Mouse (Mus musculus) CH12.LX (cell line): ENCODE results near the gene Ovol3. TPM values are rescaled to one million over a fixed set of nuclear protein-coding genes. Genes with fewer than 3 reads are reported as not detected.
"Not testable (repeated sequence)": the region's sequence is repeated elsewhere in the genome, so short reads cannot be mapped to it uniquely, and the experiment has no call there.

Experiments used
- DNase-seq: peaks from one replicate; pipeline ENCODE4 v3.0.0-alpha.2; 2013; ENCODE audit errors: extremely low read depth
- H3K27ac ChIP-seq: 2 replicates; pipeline ENCODE4 v1.5.1; 2012; ENCODE audit warnings: low read depth, mild to moderate bottlenecking, control low read depth, moderate library complexity; ENCODE audit not compliant: insufficient read depth
- H3K27me3 ChIP-seq: replicated peaks from 2 replicates; pipeline ENCODE3; 2012; ENCODE audit warnings: inconsistent platforms
- H3K36me3 ChIP-seq, 2 experiments: replicated peaks in 1 of 2; 2 replicates each; pipeline versions ENCODE3 to v1.6.1; 2012; ENCODE audit warnings: inconsistent platforms in 1 of 2, low read length in 1 of 2, mild to moderate bottlenecking in 1 of 2, mixed read lengths in 1 of 2, moderate library complexity in 1 of 2; ENCODE audit not compliant: control insufficient read depth in 1 of 2, insufficient read depth in 1 of 2
- H3K4me1 ChIP-seq, 2 experiments: 2 replicates each; pipeline ENCODE4 v1.6.1; 2012; ENCODE audit warnings: inconsistent platforms in 1 of 2, moderate library complexity in 1 of 2; ENCODE audit not compliant: insufficient read depth in 2 of 2, control insufficient read depth in 1 of 2
- H3K4me2 ChIP-seq: 2 replicates; pipeline ENCODE4 v1.6.1; 2012; ENCODE audit warnings: low read depth, mild to moderate bottlenecking, control low read depth; ENCODE audit not compliant: poor library complexity, insufficient read depth, severe bottlenecking
- H3K4me3 ChIP-seq, 3 experiments: fragments of 150-350 bp in 1 of 3; sonication (generic) in 1 of 3; replicated peaks in 1 of 3; 2 replicates each; pipeline versions ENCODE3 to v1.5.1; 2011 to 2012; ENCODE audit warnings: low read depth in 2 of 3, low read length in 2 of 3, mild to moderate bottlenecking in 2 of 3, moderate library complexity in 2 of 3, control low read depth in 1 of 3, improper control_type of control experiment in 1 of 3, inconsistent platforms in 1 of 3, mixed read lengths in 1 of 3; ENCODE audit not compliant: poor library complexity in 1 of 3
- H3K79me2 ChIP-seq: replicated peaks from 2 replicates; pipeline ENCODE4 v1.6.1; 2012; ENCODE audit warnings: mild to moderate bottlenecking, moderate library complexity; ENCODE audit not compliant: control insufficient read depth, poor library complexity, insufficient read depth, severe bottlenecking; ENCODE audit errors: extremely low read depth
- H3K9ac ChIP-seq: 2 replicates; pipeline ENCODE4 v1.6.1; 2012; ENCODE audit warnings: low read depth, mild to moderate bottlenecking, control low read depth, moderate library complexity; ENCODE audit not compliant: insufficient read depth
- H3K9me3 ChIP-seq: replicated peaks from 2 replicates; pipeline ENCODE3; 2012; ENCODE audit warnings: low read length, inconsistent platforms, mixed read lengths
- BHLHE40 ChIP-seq: IDR thresholded peaks from 2 replicates; pipeline ENCODE4 v1.6.1; 2011; ENCODE audit warnings: mild to moderate bottlenecking, low read depth, low read length, improper control_type of control experiment
- CHD2 ChIP-seq: IDR thresholded peaks from 2 replicates; pipeline ENCODE4 v1.6.1; 2011; ENCODE audit warnings: low read length, improper control_type of control experiment
- CTCF ChIP-seq, 2 experiments: IDR thresholded peaks in 1 of 2; conservative IDR thresholded peaks in 1 of 2; 2 replicates each; pipeline ENCODE4 v1.5.1; 2011 to 2012; ENCODE audit warnings: low read depth in 2 of 2, low read length in 2 of 2, improper control_type of control experiment in 1 of 2, inconsistent platforms in 1 of 2, mild to moderate bottlenecking in 1 of 2, moderate library complexity in 1 of 2
- E2F4 ChIP-seq: IDR thresholded peaks from 2 replicates; pipeline ENCODE4 v1.6.1; 2011; ENCODE audit warnings: low read depth, low read length, improper control_type of control experiment; ENCODE audit not compliant: insufficient replicate concordance
- ELF1 ChIP-seq: IDR thresholded peaks from 2 replicates; pipeline ENCODE4 v1.6.1; 2014; ENCODE audit warnings: low read depth, mild to moderate bottlenecking, inconsistent platforms, low read length, improper control_type of control experiment
- EP300 ChIP-seq: IDR thresholded peaks from 2 replicates; pipeline ENCODE4 v1.6.1; 2011; ENCODE audit warnings: low read length, improper control_type of control experiment
- ETS1 ChIP-seq: conservative IDR thresholded peaks from 2 replicates; pipeline ENCODE4 v1.6.1; 2012; ENCODE audit warnings: low read depth, mild to moderate bottlenecking, inconsistent platforms, low read length, improper control_type of control experiment, moderate library complexity
- GABPA ChIP-seq: IDR thresholded peaks from 2 replicates; pipeline ENCODE4 v1.6.1; 2012; ENCODE audit warnings: low read depth, low read length, improper control_type of control experiment, inconsistent platforms; ENCODE audit not compliant: insufficient replicate concordance
- HCFC1 ChIP-seq: IDR thresholded peaks from 2 replicates; pipeline ENCODE4 v1.6.1; 2012; ENCODE audit warnings: low read depth, mild to moderate bottlenecking, inconsistent platforms, low read length, improper control_type of control experiment
- IRF4 ChIP-seq: IDR thresholded peaks from 2 replicates; pipeline ENCODE4 v1.6.1; 2014; ENCODE audit warnings: low read depth, mild to moderate bottlenecking, inconsistent platforms, low read length, improper control_type of control experiment
- KAT2A ChIP-seq: IDR thresholded peaks from 2 replicates; pipeline ENCODE4 v1.6.1; 2012; ENCODE audit warnings: low read length, improper control_type of control experiment, inconsistent platforms; ENCODE audit not compliant: insufficient replicate concordance
- MAFK ChIP-seq: IDR thresholded peaks from 2 replicates; pipeline ENCODE4 v1.6.1; 2011; ENCODE audit warnings: low read length, improper control_type of control experiment; ENCODE audit not compliant: insufficient replicate concordance
- MAX ChIP-seq: IDR thresholded peaks from 2 replicates; pipeline ENCODE4 v1.6.1; 2011; ENCODE audit warnings: low read length, improper control_type of control experiment
- MAZ ChIP-seq: IDR thresholded peaks from 2 replicates; pipeline ENCODE4 v1.6.1; 2012; ENCODE audit warnings: low read depth, mild to moderate bottlenecking, inconsistent platforms, low read length, improper control_type of control experiment, moderate library complexity
- MEF2A ChIP-seq: IDR thresholded peaks from 2 replicates; pipeline ENCODE4 v1.6.1; 2014; ENCODE audit warnings: low read depth, mild to moderate bottlenecking, inconsistent platforms, low read length, improper control_type of control experiment, borderline replicate concordance
- MXI1 ChIP-seq: IDR thresholded peaks from 2 replicates; pipeline ENCODE4 v1.6.1; 2011; ENCODE audit warnings: mild to moderate bottlenecking, low read depth, low read length, improper control_type of control experiment
- MYC ChIP-seq: IDR thresholded peaks from 2 replicates; pipeline ENCODE4 v1.6.1; 2011; ENCODE audit warnings: low read depth, mild to moderate bottlenecking, improper control_type of control experiment, low read length
- NELFE ChIP-seq: IDR thresholded peaks from 2 replicates; pipeline ENCODE4 v1.6.1; 2011; ENCODE audit warnings: low read depth, low read length, improper control_type of control experiment
- PAX5 ChIP-seq: IDR thresholded peaks from 2 replicates; pipeline ENCODE4 v1.6.1; 2012; ENCODE audit warnings: low read length, inconsistent platforms, mixed read lengths
- POLR2A ChIP-seq: IDR thresholded peaks from 2 replicates; pipeline ENCODE4 v1.6.1; 2011; ENCODE audit warnings: low read depth, mild to moderate bottlenecking, improper control_type of control experiment, low read length
- POLR2AphosphoS2 ChIP-seq: IDR thresholded peaks from 2 replicates; pipeline ENCODE4 v1.6.1; 2011; ENCODE audit warnings: low read depth, low read length, improper control_type of control experiment
- RAD21 ChIP-seq: IDR thresholded peaks from 2 replicates; pipeline ENCODE4 v1.6.1; 2011; ENCODE audit warnings: low read depth, mild to moderate bottlenecking, low read length, improper control_type of control experiment, moderate library complexity
- RCOR1 ChIP-seq: conservative IDR thresholded peaks from 2 replicates; pipeline ENCODE4 v1.6.1; 2012; ENCODE audit warnings: low read depth, mild to moderate bottlenecking, inconsistent platforms, low read length, improper control_type of control experiment
- SIN3A ChIP-seq: IDR thresholded peaks from 2 replicates; pipeline ENCODE4 v1.6.1; 2012; ENCODE audit warnings: low read length, improper control_type of control experiment, inconsistent platforms
- SMC3 ChIP-seq: IDR thresholded peaks from 2 replicates; pipeline ENCODE4 v1.6.1; 2011; ENCODE audit warnings: low read depth, low read length, improper control_type of control experiment
- TBP ChIP-seq: conservative IDR thresholded peaks from 2 replicates; pipeline ENCODE4 v1.6.1; 2011; ENCODE audit warnings: low read depth, low read length, improper control_type of control experiment
- TCF12 ChIP-seq: IDR thresholded peaks from 2 replicates; pipeline ENCODE4 v1.6.1; 2014; ENCODE audit warnings: low read depth, mild to moderate bottlenecking, inconsistent platforms, low read length, improper control_type of control experiment
- UBTF ChIP-seq: IDR thresholded peaks from 2 replicates; pipeline ENCODE4 v1.6.1; 2012; ENCODE audit warnings: low read depth, mild to moderate bottlenecking, inconsistent platforms, low read length, improper control_type of control experiment, moderate library complexity
- USF1 ChIP-seq: IDR thresholded peaks from 2 replicates; pipeline ENCODE4 v1.6.1; 2014; ENCODE audit warnings: low read depth, mild to moderate bottlenecking, inconsistent platforms, low read length, improper control_type of control experiment
- USF2 ChIP-seq: conservative IDR thresholded peaks from 2 replicates; pipeline ENCODE4 v1.6.1; 2011; ENCODE audit warnings: low read depth, low read length, improper control_type of control experiment
- ZC3H11A ChIP-seq: IDR thresholded peaks from 2 replicates; pipeline ENCODE4 v1.6.1; 2012; ENCODE audit warnings: low read depth, mild to moderate bottlenecking, inconsistent platforms, low read length, improper control_type of control experiment
- ZKSCAN1 ChIP-seq: IDR thresholded peaks from 2 replicates; pipeline ENCODE4 v1.6.1; 2012; ENCODE audit warnings: low read depth, inconsistent platforms, low read length, improper control_type of control experiment, borderline replicate concordance
- ZMIZ1 ChIP-seq: IDR thresholded peaks from 2 replicates; pipeline ENCODE4 v1.6.1; 2012; ENCODE audit warnings: low read depth, mild to moderate bottlenecking, inconsistent platforms, low read length, improper control_type of control experiment
- ZNF384 ChIP-seq: IDR thresholded peaks from 2 replicates; pipeline ENCODE4 v1.6.1; 2012; ENCODE audit warnings: low read depth, low read length, improper control_type of control experiment, inconsistent platforms
- dilution Hi-C: fragments of 300-500 bp; cut with MboI; formaldehyde crosslinking; loops from 2 replicates; pipeline ENCODE4 v1.14.3; 2020; ENCODE audit warnings: low sequenced_read_pairs; ENCODE audit not compliant: extremely low pct_unique_long_range_greater_than_20kb, extremely low pct_ligation_motif_present
- in situ Hi-C: fragments of 300-500 bp; cut with MboI; formaldehyde crosslinking; loops from 3 replicates; pipeline ENCODE4 v1.14.3; 2019; ENCODE audit warnings: low sequenced_read_pairs, low pct_ligation_motif_present, low pct_unique_long_range_greater_than_20kb, mixed read lengths
- polyA plus RNA-seq: library from polyadenylated mRNA; unstranded; fragments of >175 nt; gene quantifications from 2 replicates; pipeline ENCODE4 v1.2.1, GENCODE M21; 2012; ENCODE audit warnings: low read depth; ENCODE audit not compliant: insufficient read length
- total RNA-seq, 2 experiments: library from RNA; depleted of rRNA; stranded (reverse); fragments of 300-350 nt in 1 of 2; fragments of >200 nt in 1 of 2; gene quantifications; 2 replicates each; pipeline ENCODE4 v1.2.3; 2012 to 2014

Ovol3 gene
- total and polyA plus RNA-seq, 3 experiments: 0.42 to 4.3 (median 2.8) TPM

- DNase-seq, dilution Hi-C loops, H3K4me1 ChIP-seq, H3K27ac ChIP-seq, H3K27me3 ChIP-seq, H3K9ac ChIP-seq, H3K79me2 ChIP-seq, H3K4me3 ChIP-seq, in situ Hi-C loops, H3K36me3 ChIP-seq, H3K4me2 ChIP-seq, H3K9me3 ChIP-seq: not testable (repeated sequence)
- peak; percentile 76; the same call in 1 of the 2 replicates for TF ChIP-seq TBP
These were observed 29.2 kb downstream of the Ovol3 start for GRCm38 (mm10) chr7:30206364-30206763.

GRCm38 (mm10) chr7:30205383-30205782 is 30.1 kb downstream of the Ovol3 start:
- no peak overlapping the region for H3K9ac ChIP-seq
- H3K79me2 ChIP-seq: no peaks in the 10 kb centered on the region
- in situ Hi-C loops (no loop called here), dilution Hi-C loops (no loop called here)
- H3K4me2 ChIP-seq: no peak overlapping the region
- no peak overlapping the region for H3K27ac ChIP-seq
- H3K36me3 ChIP-seq: no peaks in the 10 kb centered on the region
- H3K27me3 ChIP-seq: no peaks in the 10 kb centered on the region
- peaks cover 4 to 10% of the 10 kb centered on the region in 2 experiments; a peak in 3 of 4 replicates for H3K4me1 ChIP-seq
- peak; percentile 67 for DNase-seq
- no peak overlapping the region for H3K4me3 ChIP-seq
- H3K9me3 ChIP-seq: no peaks in the 10 kb centered on the region
- no peak for TF ChIP-seq MAX
- TF ChIP-seq ZNF384: no peak
- no peak for TF ChIP-seq MXI1
- TF ChIP-seq UBTF: no peak
- peak; percentile 85 for TF ChIP-seq RAD21
- no peak for TF ChIP-seq TCF12
- TF ChIP-seq MEF2A: 0 out of 2 replicates have a peak, but pooled peaks have one; percentile 28
- TF ChIP-seq POLR2AphosphoS2: no peak
- TF ChIP-seq MAZ: 0 out of 2 replicates have a peak, but pooled peaks have one; percentile 31
- no peak for TF ChIP-seq GABPA
- TF ChIP-seq RCOR1: no peak
- no peak for TF ChIP-seq PAX5
- no peak for TF ChIP-seq E2F4
- TF ChIP-seq EP300: no peak
- TF ChIP-seq ZMIZ1: no peak
- TF ChIP-seq SMC3: peak; percentile 96
- no peak for TF ChIP-seq ETS1
- TF ChIP-seq KAT2A: no peak
- peak; percentile 37; the same call in 1 of the 2 replicates for TF ChIP-seq IRF4
- no peak for TF ChIP-seq ZKSCAN1
- TF ChIP-seq CHD2: no peak
- peak; percentile 60; the same call in 1 of the 2 replicates for TF ChIP-seq MAFK
- 0 out of 2 replicates have a peak, but pooled peaks have one; percentile 36 for TF ChIP-seq SIN3A
- no peak for TF ChIP-seq POLR2A
- peak; percentile 39 for TF ChIP-seq HCFC1
- TF ChIP-seq NELFE: 0 out of 2 replicates have a peak, but pooled peaks have one; percentile 51
- 0 out of 2 replicates have a peak, but pooled peaks have one; percentile 8 for TF ChIP-seq BHLHE40
- peak; percentile 82 to 95 for TF ChIP-seq CTCF (conservative IDR thresholded peaks at IDR 0.05 in 1 of 2, IDR thresholded peaks at IDR 0.05 in 1 of 2; ENCODE audit: low read depth in 2 of 2, low read length in 2 of 2)
- peak; percentile 28; the same call in 1 of the 2 replicates for TF ChIP-seq ZC3H11A
- no peak for TF ChIP-seq TBP
- no peak for TF ChIP-seq USF2
- TF ChIP-seq MYC: no peak
- TF ChIP-seq USF1: no peak
- TF ChIP-seq ELF1: no peak; the same call in 1 of the 2 replicates
